Comparison of ENCODE assay signal across 14 mouse cellular contexts in genomic region chr12:4862672-4863071, GRCm38 (mm10). TPM values are rescaled to one million over a fixed set of nuclear protein-coding genes. Genes with fewer than 3 reads are reported as not detected.
A peak's percentile ranks its signal among the peaks of the same experiment; 100 is the strongest.
DNase-seq lines count a peak whose midpoint lies in the region; ATAC-seq and TF ChIP-seq lines count a peak whose summit lies in the region.
"Had no signal": no experiment of that assay in that cellular context is flagged by ENCODE, and none has a peak within 500 bp of the region (broad histone marks: within the 10 kb centered on the region; RNA-seq: fewer than 3 reads in every experiment).

No protein-coding gene starts in this region.

- DNase-seq in thymus, adult 2 months = no peak
- no peak for DNase-seq in thymus, postnatal 14 days
- DNase-seq in spleen, adult 18-20 months = no peak
- no peak for DNase-seq in retina, postnatal 1 day
- DNase-seq: adrenal gland, postnatal 10 days; cerebellum, adult 11-12 months; liver, embryonic 13.5 days had no signal

- no peaks in the 10 kb centered on the region for H3K9me3 ChIP-seq in intestine, postnatal 0 days (ENCODE audit: control insufficient read depth)
- no peaks in the 10 kb centered on the region for H3K9me3 ChIP-seq in intestine, embryonic 15.5 days
- H3K9me3 ChIP-seq in forebrain, embryonic 12.5 days = no peaks in the 10 kb centered on the region
- H3K9me3 ChIP-seq: liver, embryonic 13.5 days; midbrain, embryonic 10.5 days had no signal

- no peak for ATAC-seq in intestine, postnatal 0 days
- ATAC-seq in intestine, embryonic 15.5 days = no peak
- peak; percentile 69 for ATAC-seq in erythroblast, adult 5-6 weeks (replicated peaks; ENCODE audit: low FRiP score, poor library complexity, severe bottlenecking)
- no peak for ATAC-seq in forebrain, embryonic 12.5 days (ENCODE audit: low FRiP score)
- ATAC-seq: inflammation-experienced regulatory T-cells, adult 6 months had no signal

- H3K4me1 ChIP-seq in intestine, postnatal 0 days (replicated peaks; ENCODE audit: control insufficient read depth, insufficient read depth, low read length) = no peaks in the 10 kb centered on the region
- peaks cover 7% of the 10 kb centered on the region; the same call in 1 of the 2 replicates for H3K4me1 ChIP-seq in intestine, embryonic 15.5 days (replicated peaks)
- no peaks in the 10 kb centered on the region for H3K4me1 ChIP-seq in thymus, adult 2 months (replicated peaks; ENCODE audit: control insufficient read depth, insufficient read depth, low read length)
- H3K4me1 ChIP-seq in forebrain, embryonic 12.5 days = peaks cover 3% of the 10 kb centered on the region; the same call in 1 of the 2 replicates

- H3K9ac ChIP-seq in intestine, postnatal 0 days (ENCODE audit: low read depth, low read length) = no peak overlapping the region
- no peak overlapping the region for H3K9ac ChIP-seq in intestine, embryonic 15.5 days
- no peak overlapping the region for H3K9ac ChIP-seq in forebrain, embryonic 12.5 days
- H3K9ac ChIP-seq: liver, embryonic 13.5 days had no signal

- peaks cover 5% of the 10 kb centered on the region; the same call in 1 of the 2 replicates for H3K36me3 ChIP-seq in intestine, postnatal 0 days (ENCODE audit: control insufficient read depth, insufficient read depth)
- no peaks in the 10 kb centered on the region for H3K36me3 ChIP-seq in intestine, embryonic 15.5 days
- no peaks in the 10 kb centered on the region for H3K36me3 ChIP-seq in thymus, adult 2 months (ENCODE audit: control insufficient read depth, insufficient read depth, low read length)
- 0 out of 2 replicates have a peak, but pooled peaks cover 4% of the 10 kb centered on the region for H3K36me3 ChIP-seq in forebrain, embryonic 12.5 days (replicated peaks)

- H3K27me3 ChIP-seq in intestine, postnatal 0 days (replicated peaks; ENCODE audit: control insufficient read depth, insufficient read depth, low read length) = no peaks in the 10 kb centered on the region
- H3K27me3 ChIP-seq in intestine, embryonic 15.5 days (replicated peaks) = no peaks in the 10 kb centered on the region
- H3K27me3 ChIP-seq in thymus, adult 2 months (ENCODE audit: control insufficient read depth, insufficient read depth, low read length) = no peaks in the 10 kb centered on the region
- H3K27me3 ChIP-seq in forebrain, embryonic 12.5 days = no peaks in the 10 kb centered on the region
- H3K27me3 ChIP-seq: liver, embryonic 13.5 days had no signal

- no peak for TF ChIP-seq POLR2A in thymus, adult 2 months (IDR thresholded peaks at IDR 0.05; ENCODE audit: control insufficient read depth, extremely low read depth, insufficient read depth, low read length, poor library complexity)

- WGBS in intestine, postnatal 0 days = 91% methylated on average over 4 of the region's 4 CpGs
- 92% methylated on average over 4 of the region's 4 CpGs for WGBS in intestine, embryonic 15.5 days
- WGBS in thymus, adult 2 months = 97% methylated on average over 4 of the region's 4 CpGs
- WGBS in forebrain, embryonic 12.5 days = 94% methylated on average over 4 of the region's 4 CpGs

- H3K27ac ChIP-seq in intestine, postnatal 0 days (ENCODE audit: low read depth, low read length) = no peak overlapping the region
- H3K27ac ChIP-seq in intestine, embryonic 15.5 days = no peak overlapping the region
- H3K27ac ChIP-seq in thymus, adult 2 months (ENCODE audit: control insufficient read depth, insufficient read depth, low read length) = no peak overlapping the region
- H3K27ac ChIP-seq in forebrain, embryonic 12.5 days = no peak overlapping the region
- H3K27ac ChIP-seq: liver, embryonic 13.5 days; midbrain, embryonic 10.5 days had no signal

- peak; percentile 47 for TF ChIP-seq CTCF in intestine, postnatal 0 days (IDR thresholded peaks at IDR 0.05; ENCODE audit: low read depth)
- TF ChIP-seq CTCF in thymus, adult 2 months (IDR thresholded peaks at IDR 0.05; ENCODE audit: borderline replicate concordance, control insufficient read depth, extremely low read depth, insufficient read depth, low read length, poor library complexity) = 0 out of 2 replicates have a peak, but pooled peaks have one; percentile 39

- H3K4me3 ChIP-seq in intestine, postnatal 0 days (ENCODE audit: low read depth, low read length) = no peak overlapping the region
- H3K4me3 ChIP-seq in intestine, embryonic 15.5 days (replicated peaks) = no peak overlapping the region
- H3K4me3 ChIP-seq in thymus, adult 2 months (ENCODE audit: control insufficient read depth, insufficient read depth, low read length) = no peak overlapping the region
- no peak overlapping the region for H3K4me3 ChIP-seq in forebrain, embryonic 12.5 days (replicated peaks)
- H3K4me3 ChIP-seq: liver, embryonic 13.5 days; midbrain, embryonic 10.5 days had no signal

- no peak overlapping the region for H3K4me2 ChIP-seq in intestine, postnatal 0 days (replicated peaks; ENCODE audit: low read depth)
- no peak overlapping the region for H3K4me2 ChIP-seq in intestine, embryonic 15.5 days (replicated peaks)
- H3K4me2 ChIP-seq in forebrain, embryonic 12.5 days = no peak overlapping the region
- H3K4me2 ChIP-seq: heart, embryonic 11.5 days; liver, embryonic 13.5 days had no signal

RNA-seq across cellular contexts. Expression of gene Mfsd2b, which starts 11.5 kb away (rescaled TPM):
- 0.55 and 0.61 TPM in 2 replicates for polyA plus RNA-seq in intestine, postnatal 0 days (2015; fragmentation: Nextera tagmentation; extraction: Ambion mirVana)
- 1.1 and 1.4 TPM in 2 replicates for polyA plus RNA-seq in intestine, embryonic 15.5 days (2015; fragmentation: Nextera tagmentation; extraction: Ambion mirVana)
- 2.3 and 2.7 TPM in 2 replicates for polyA plus RNA-seq in thymus, adult 2 months (2012; rRNA removed)
- 137 and 176 TPM in 2 replicates for total RNA-seq in erythroblast, adult 5-6 weeks (2015; ENCODE audit: low replicate concordance)
- total RNA-seq in erythroblast, adult 5-6 weeks (2017; ENCODE audit: low replicate concordance) = 199 and 226 TPM in 2 replicates
- 2.0 and 2.5 TPM in 2 replicates for polyA plus RNA-seq in forebrain, embryonic 12.5 days (2016; fragmentation: Nextera tagmentation; extraction: Ambion mirVana)

RNA-seq across cellular contexts. Expression of gene Wdcp, which starts 19.6 kb away (rescaled TPM):
- 7.3 and 8.7 TPM in 2 replicates for polyA plus RNA-seq in intestine, postnatal 0 days (2015; fragmentation: Nextera tagmentation; extraction: Ambion mirVana)
- 15.3 and 15.7 TPM in 2 replicates for polyA plus RNA-seq in intestine, embryonic 15.5 days (2015; fragmentation: Nextera tagmentation; extraction: Ambion mirVana)
- polyA plus RNA-seq in thymus, adult 2 months (2012; rRNA removed) = 9.8 and 10.9 TPM in 2 replicates
- 0.19 and 1.9 TPM in 2 replicates for total RNA-seq in erythroblast, adult 5-6 weeks (2015; ENCODE audit: low replicate concordance)
- 1.1 and 1.2 TPM in 2 replicates for total RNA-seq in erythroblast, adult 5-6 weeks (2017; ENCODE audit: low replicate concordance)
- 19.0 and 20.5 TPM in 2 replicates for polyA plus RNA-seq in forebrain, embryonic 12.5 days (2016; fragmentation: Nextera tagmentation; extraction: Ambion mirVana)

RNA-seq across cellular contexts. Expression of gene Fkbp1b, which starts 21.3 kb away (rescaled TPM):
- polyA plus RNA-seq in intestine, postnatal 0 days (2015; fragmentation: Nextera tagmentation; extraction: Ambion mirVana) = 16.2 and 20.6 TPM in 2 replicates
- 8.7 and 9.7 TPM in 2 replicates for polyA plus RNA-seq in intestine, embryonic 15.5 days (2015; fragmentation: Nextera tagmentation; extraction: Ambion mirVana)
- polyA plus RNA-seq in thymus, adult 2 months (2012; rRNA removed) = 1.7 and 3.7 TPM in 2 replicates
- not detected in 2 replicates for total RNA-seq in erythroblast, adult 5-6 weeks (2015; ENCODE audit: low replicate concordance)
- total RNA-seq in erythroblast, adult 5-6 weeks (2017; ENCODE audit: low replicate concordance) = 2.1 and 3.9 TPM in 2 replicates
- 6.6 and 6.9 TPM in 2 replicates for polyA plus RNA-seq in forebrain, embryonic 12.5 days (2016; fragmentation: Nextera tagmentation; extraction: Ambion mirVana)

RNA-seq across cellular contexts. Expression of gene Ubxn2a, which starts 44.8 kb away (rescaled TPM):
- 45.0 and 49.3 TPM in 2 replicates for polyA plus RNA-seq in intestine, postnatal 0 days (2015; fragmentation: Nextera tagmentation; extraction: Ambion mirVana)
- polyA plus RNA-seq in intestine, embryonic 15.5 days (2015; fragmentation: Nextera tagmentation; extraction: Ambion mirVana) = 33.8 and 35.3 TPM in 2 replicates
- 3.3 and 5.9 TPM in 2 replicates for polyA plus RNA-seq in thymus, adult 2 months (2012; rRNA removed)
- 15.9 and 20.9 TPM in 2 replicates for total RNA-seq in erythroblast, adult 5-6 weeks (2015; ENCODE audit: low replicate concordance)
- 30.9 and 40.6 TPM in 2 replicates for total RNA-seq in erythroblast, adult 5-6 weeks (2017; ENCODE audit: low replicate concordance)
- 38.3 and 43.3 TPM in 2 replicates for polyA plus RNA-seq in forebrain, embryonic 12.5 days (2016; fragmentation: Nextera tagmentation; extraction: Ambion mirVana)

RNA-seq across cellular contexts. Expression of gene Sf3b6, which starts 45.3 kb away (rescaled TPM):
- 367 and 375 TPM in 2 replicates for polyA plus RNA-seq in intestine, postnatal 0 days (2015; fragmentation: Nextera tagmentation; extraction: Ambion mirVana)
- 203 and 231 TPM in 2 replicates for polyA plus RNA-seq in intestine, embryonic 15.5 days (2015; fragmentation: Nextera tagmentation; extraction: Ambion mirVana)
- 134 and 153 TPM in 2 replicates for polyA plus RNA-seq in thymus, adult 2 months (2012; rRNA removed)
- total RNA-seq in erythroblast, adult 5-6 weeks (2015; ENCODE audit: low replicate concordance) = 94.0 and 156 TPM in 2 replicates
- total RNA-seq in erythroblast, adult 5-6 weeks (2017; ENCODE audit: low replicate concordance) = 52.9 and 65.2 TPM in 2 replicates
- 372 and 374 TPM in 2 replicates for polyA plus RNA-seq in forebrain, embryonic 12.5 days (2016; fragmentation: Nextera tagmentation; extraction: Ambion mirVana)
